Mouse (Mus musculus) kidney, embryonic 14.5 days (tissue): ENCODE results near the gene Cenpa. TPM values are rescaled to one million over a fixed set of nuclear protein-coding genes. Genes with fewer than 3 reads are reported as not detected.

Experiments used
- ATAC-seq: fragments of 200-750 bp; cut with Nextera tagmentation; 2 replicates; pipeline ENCODE4 v1.8.0; 2017; ENCODE audit warnings: moderate number of reproducible peaks, mild to moderate bottlenecking, moderate TSS enrichment, moderate library complexity; ENCODE audit not compliant: low FRiP score, low TSS enrichment
- H3K27ac ChIP-seq: fragments of 300-500 bp; sonication (generic); 2 replicates; pipeline ENCODE4 v1.5.1; 2014; ENCODE audit warnings: low read depth, mild to moderate bottlenecking, low read length, moderate library complexity, mixed read lengths
- H3K27me3 ChIP-seq: fragments of 300-500 bp; sonication (generic); 2 replicates; pipeline ENCODE4 v1.6.1; 2014; ENCODE audit warnings: mild to moderate bottlenecking, low read length; ENCODE audit not compliant: control insufficient read depth, insufficient read depth
- H3K36me3 ChIP-seq: fragments of 300-500 bp; sonication (generic); 2 replicates; pipeline ENCODE4 v1.6.1; 2014; ENCODE audit warnings: low read length, mixed read lengths; ENCODE audit not compliant: control insufficient read depth, insufficient read depth
- H3K4me1 ChIP-seq: fragments of 300-500 bp; sonication (generic); 2 replicates; pipeline ENCODE4 v1.6.1; 2014; ENCODE audit warnings: low read length, mixed read lengths; ENCODE audit not compliant: control insufficient read depth, insufficient read depth
- H3K4me2 ChIP-seq: fragments of 300-500 bp; sonication (generic); replicated peaks from 2 replicates; pipeline ENCODE4 v1.6.1; 2014; ENCODE audit warnings: low read depth, mild to moderate bottlenecking, low read length
- H3K4me3 ChIP-seq: fragments of 300-500 bp; sonication (generic); 2 replicates; pipeline ENCODE4 v1.5.1; 2014; ENCODE audit warnings: mild to moderate bottlenecking, low read length
- H3K9ac ChIP-seq: fragments of 300-500 bp; sonication (generic); 2 replicates; pipeline ENCODE4 v1.6.1; 2014; ENCODE audit warnings: low read depth, mild to moderate bottlenecking, low read length, moderate library complexity
- H3K9me3 ChIP-seq: fragments of 300-500 bp; sonication (generic); 2 replicates; pipeline ENCODE4 v1.6.1; 2016; ENCODE audit warnings: low read length; ENCODE audit not compliant: control insufficient read depth
- WGBS: fragments of 180-500 bp; shearing (Covaris S2); extraction: QIAGEN DNeasy Blood & Tissue Kit; methylation state at CpG from one replicate; pipeline ENCODE4 v1.1.7; 2014; 5-methylcytosine and 5-hydroxymethylcytosine counted together
- polyA plus RNA-seq: library from polyadenylated mRNA; unstranded; fragments of >200 nt; fragmentation: Nextera tagmentation; extraction: Ambion mirVana; gene quantifications from 2 replicates; pipeline ENCODE4 v1.2.1, GENCODE M21; 2014

Gene Cenpa
- polyA plus RNA-seq, 1 experiment from 2014 or later, result 363 TPM

GRCm38 (mm10) chr5:30622177-30622840 is 44.3 kb upstream of the Cenpa start:
- no peaks in the 10 kb centered on the region for H3K36me3 ChIP-seq
- H3K4me3 ChIP-seq, result peak overlapping the region; percentile 38
- H3K27ac ChIP-seq, result no peak overlapping the region
- H3K27me3 ChIP-seq, result peaks cover 12% of the 10 kb centered on the region
- peak; percentile 72 for ATAC-seq
- 0 out of 2 replicates have a peak, but pooled peaks cover 8% of the 10 kb centered on the region for H3K4me1 ChIP-seq
- H3K4me2 ChIP-seq, result peak overlapping the region; percentile 65
- peak overlapping the region; percentile 42; the same call in 1 of the 2 replicates for H3K9ac ChIP-seq
- no peaks in the 10 kb centered on the region for H3K9me3 ChIP-seq
- 2% methylated on average over 68 of the region's 69 CpGs for WGBS

GRCm38 (mm10) chr5:30622841-30623185 is 43.8 kb upstream of the Cenpa start:
- peak; percentile 65 for ATAC-seq
- Histone ChIP-seq H3K36me3 (no peaks in the 10 kb centered on the region), H3K27me3 (peaks cover 12% of the 10 kb centered on the region), H3K4me2 (peak overlapping the region; percentile 65), H3K27ac (no peak overlapping the region), H3K9ac (peak overlapping the region; percentile 42; the same call in 1 of the 2 replicates), H3K4me3 (peak overlapping the region; percentile 38), H3K9me3 (no peaks in the 10 kb centered on the region), H3K4me1 (0 out of 2 replicates have a peak, but pooled peaks cover 8% of the 10 kb centered on the region)
- WGBS, result 0% methylated on average over 10 of the region's 10 CpGs

- Histone ChIP-seq H3K4me2 (peak overlapping the region; percentile 65), H3K27me3 (peaks cover 12% of the 10 kb centered on the region), H3K9me3 (no peaks in the 10 kb centered on the region), H3K4me3 (peak overlapping the region; percentile 38; the same call in 1 of the 2 replicates), H3K4me1 (0 out of 2 replicates have a peak, but pooled peaks cover 8% of the 10 kb centered on the region), H3K36me3 (no peaks in the 10 kb centered on the region), H3K27ac (no peak overlapping the region), H3K9ac (0 out of 2 replicates have a peak overlapping the region, but pooled peaks have one; percentile 42)
- ATAC-seq, result no peak
- 57% methylated on average over 2 of the region's 2 CpGs for WGBS
Measured at GRCm38 (mm10) chr5:30623380-30623779, 43.2 kb upstream of the Cenpa start.

GRCm38 (mm10) chr5:30624311-30624710 is 42.3 kb upstream of the Cenpa start:
- WGBS, result 43% methylated on average over 1 of the region's 1 CpGs
- Histone ChIP-seq H3K27ac (no peak overlapping the region), H3K27me3 (peaks cover 12% of the 10 kb centered on the region; the same call in 1 of the 2 replicates), H3K9ac (no peak overlapping the region), H3K4me3 (no peak overlapping the region), H3K4me2 (no peak overlapping the region), H3K36me3 (no peaks in the 10 kb centered on the region), H3K4me1 (0 out of 2 replicates have a peak, but pooled peaks cover 8% of the 10 kb centered on the region), H3K9me3 (no peaks in the 10 kb centered on the region)
- ATAC-seq, result no peak

- Histone ChIP-seq H3K9ac (no peak overlapping the region), H3K9me3 (no peaks in the 10 kb centered on the region), H3K36me3 (no peaks in the 10 kb centered on the region), H3K4me3 (no peak overlapping the region), H3K4me2 (no peak overlapping the region), H3K4me1 (0 out of 2 replicates have a peak, but pooled peaks cover 8% of the 10 kb centered on the region), H3K27ac (no peak overlapping the region), H3K27me3 (peaks cover 12% of the 10 kb centered on the region; the same call in 1 of the 2 replicates)
- 33% methylated on average over 4 of the region's 4 CpGs for WGBS
- ATAC-seq, result no peak
Measured at GRCm38 (mm10) chr5:30624908-30625307, 41.7 kb upstream of the Cenpa start.

- WGBS, result 65% methylated on average over 3 of the region's 3 CpGs
- H3K27me3 ChIP-seq, result peaks cover 12% of the 10 kb centered on the region; the same call in 1 of the 2 replicates
- no peak overlapping the region for H3K4me3 ChIP-seq
- H3K9ac ChIP-seq, result no peak overlapping the region
- no peaks in the 10 kb centered on the region for H3K36me3 ChIP-seq
- ATAC-seq, result no peak
- H3K9me3 ChIP-seq, result no peaks in the 10 kb centered on the region
- H3K4me1 ChIP-seq, result 0 out of 2 replicates have a peak, but pooled peaks cover 8% of the 10 kb centered on the region
- no peak overlapping the region for H3K4me2 ChIP-seq
- H3K27ac ChIP-seq, result no peak overlapping the region
Measured at GRCm38 (mm10) chr5:30625379-30625778, 41.2 kb upstream of the Cenpa start.

GRCm38 (mm10) chr5:30626331-30627105 is 40.1 kb upstream of the Cenpa start:
- 78% methylated on average over 8 of the region's 8 CpGs for WGBS

GRCm38 (mm10) chr5:30628511-30628910 is 38.1 kb upstream of the Cenpa start:
- no peaks in the 10 kb centered on the region for H3K27me3 ChIP-seq
- H3K4me2 ChIP-seq, result no peak overlapping the region
- no peaks in the 10 kb centered on the region for H3K9me3 ChIP-seq
- no peaks in the 10 kb centered on the region for H3K36me3 ChIP-seq
- no peak overlapping the region for H3K4me3 ChIP-seq
- WGBS, result 65% methylated on average over 3 of the region's 3 CpGs
- no peaks in the 10 kb centered on the region for H3K4me1 ChIP-seq
- H3K27ac ChIP-seq, result no peak overlapping the region
- ATAC-seq, result no peak
- no peak overlapping the region for H3K9ac ChIP-seq

More at GRCm38 (mm10) chr5:30626331-30627105, 40.1 kb upstream of the Cenpa start:
- Histone ChIP-seq H3K27ac (no peak overlapping the region), H3K36me3 (no peaks in the 10 kb centered on the region), H3K9me3 (no peaks in the 10 kb centered on the region), H3K4me1 (0 out of 2 replicates have a peak, but pooled peaks cover 8% of the 10 kb centered on the region), H3K4me3 (no peak overlapping the region), H3K9ac (no peak overlapping the region), H3K4me2 (no peak overlapping the region), H3K27me3 (peaks cover 10% of the 10 kb centered on the region; the same call in 1 of the 2 replicates)
- ATAC-seq, result no peak

- ATAC-seq, result no peak
- Histone ChIP-seq H3K9me3 (no peaks in the 10 kb centered on the region), H3K4me1 (no peaks in the 10 kb centered on the region), H3K4me3 (no peak overlapping the region), H3K27me3 (no peaks in the 10 kb centered on the region), H3K36me3 (no peaks in the 10 kb centered on the region), H3K9ac (no peak overlapping the region), H3K27ac (no peak overlapping the region), H3K4me2 (no peak overlapping the region)
- WGBS, result 81% methylated on average over 6 of the region's 6 CpGs
Measured at GRCm38 (mm10) chr5:30630401-30630800, 36.2 kb upstream of the Cenpa start.
